Mouse (Mus musculus) granulocyte monocyte progenitor cell, adult 5-6 weeks (primary cell): ENCODE results near the gene Mapk3. TPM values are rescaled to one million over a fixed set of nuclear protein-coding genes. Genes with fewer than 3 reads are reported as not detected.

Experiments used
- ATAC-seq: replicated peaks from 2 replicates; pipeline ENCODE4 v1.8.0; 2016; ENCODE audit warnings: mild to moderate bottlenecking, moderate TSS enrichment, inconsistent platforms; ENCODE audit not compliant: poor library complexity, severe bottlenecking
- total RNA-seq, 2 experiments: library from RNA; stranded (forward) in 1 of 2; stranded (reverse) in 1 of 2; fragments of 200-712, 200-1000 nt in 1 of 2; fragments of >200 nt in 1 of 2; fragmentation: Nextera tagmentation in 1 of 2; gene quantifications; 2 replicates each; pipeline ENCODE4 v1.2.3; 2014 to 2017

The Mapk3 gene
- total RNA-seq, 2 experiments from 2014 or later, result 53.0 to 90.7 TPM

GRCm38 (mm10) chr7:126780971-126781635 lies 21.7 kb downstream of the Mapk3 start, which contains the start of gene Tbx6:
Tbx6 (plus strand) TSS chr7:126781483.
- ATAC-seq, result no peak

- no peak for ATAC-seq
Measured at GRCm38 (mm10) chr7:126781661-126782370, 22.4 kb downstream of the Mapk3 start.

DNA sequence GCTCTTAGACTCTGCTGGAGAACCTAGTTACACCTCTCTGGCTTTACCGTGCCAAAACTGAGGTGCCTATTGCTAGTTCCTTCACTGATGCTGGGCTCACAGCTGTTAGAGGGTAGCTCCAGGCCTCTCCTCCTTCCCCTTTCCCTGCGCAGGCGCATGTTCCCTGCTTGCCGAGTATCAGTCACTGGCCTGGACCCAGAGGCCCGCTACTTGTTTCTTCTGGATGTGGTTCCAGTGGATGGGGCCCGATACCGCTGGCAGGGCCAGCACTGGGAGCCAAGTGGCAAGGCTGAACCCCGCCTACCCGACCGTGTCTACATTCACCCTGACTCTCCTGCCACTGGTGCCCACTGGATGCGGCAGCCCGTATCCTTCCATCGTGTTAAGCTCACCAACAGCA lies 23.3 kb downstream of the Mapk3 start:
- no peak for ATAC-seq

GRCm38 (mm10) chr7:126784469-126784868 lies 25.1 kb downstream of the Mapk3 start:
- no peak for ATAC-seq

DNA sequence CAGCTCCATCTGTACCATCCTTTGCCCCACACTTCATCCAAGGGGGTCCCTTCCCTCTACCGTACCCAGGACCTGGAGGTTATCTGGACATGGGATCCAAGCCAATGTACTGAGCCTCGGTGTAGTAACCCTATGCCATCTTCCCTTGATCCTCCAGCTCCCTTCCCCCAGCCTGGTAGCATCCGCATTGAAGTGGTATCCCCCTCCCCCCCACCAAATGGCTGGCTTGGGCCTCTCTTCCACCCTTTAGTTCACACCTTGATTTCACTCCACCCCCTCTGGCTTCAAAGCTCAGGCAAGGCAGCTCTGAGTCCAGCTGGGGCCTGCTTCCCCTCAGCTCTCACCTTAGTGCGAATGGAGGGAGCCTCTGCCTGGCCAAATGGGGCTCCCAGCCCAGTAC lies 25.7 kb downstream of the Mapk3 start:
- ATAC-seq, result no peak

DNA sequence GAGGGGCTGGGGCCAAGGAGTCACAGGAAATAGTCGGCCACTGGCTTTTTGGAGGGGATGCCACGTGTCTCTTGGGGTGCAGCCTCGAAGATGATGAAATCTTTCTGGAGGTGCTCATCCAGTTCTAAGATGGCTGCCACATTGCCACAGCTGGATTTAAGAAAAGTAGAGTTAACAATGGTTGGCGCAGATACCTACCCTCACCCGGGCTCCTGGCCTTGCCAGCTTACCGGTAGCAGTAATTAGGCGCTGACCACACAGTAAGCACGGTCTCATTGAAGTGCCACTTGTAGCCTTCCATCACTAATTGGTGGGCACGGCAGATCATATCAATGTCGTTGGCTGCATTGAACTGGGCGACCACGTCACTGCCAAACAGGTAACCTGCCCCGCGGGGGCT lies 26.7 kb downstream of the Mapk3 start:
- ATAC-seq, result no peak

- ATAC-seq, result no peak
Measured at GRCm38 (mm10) chr7:126789141-126789540, 29.7 kb downstream of the Mapk3 start.

DNA sequence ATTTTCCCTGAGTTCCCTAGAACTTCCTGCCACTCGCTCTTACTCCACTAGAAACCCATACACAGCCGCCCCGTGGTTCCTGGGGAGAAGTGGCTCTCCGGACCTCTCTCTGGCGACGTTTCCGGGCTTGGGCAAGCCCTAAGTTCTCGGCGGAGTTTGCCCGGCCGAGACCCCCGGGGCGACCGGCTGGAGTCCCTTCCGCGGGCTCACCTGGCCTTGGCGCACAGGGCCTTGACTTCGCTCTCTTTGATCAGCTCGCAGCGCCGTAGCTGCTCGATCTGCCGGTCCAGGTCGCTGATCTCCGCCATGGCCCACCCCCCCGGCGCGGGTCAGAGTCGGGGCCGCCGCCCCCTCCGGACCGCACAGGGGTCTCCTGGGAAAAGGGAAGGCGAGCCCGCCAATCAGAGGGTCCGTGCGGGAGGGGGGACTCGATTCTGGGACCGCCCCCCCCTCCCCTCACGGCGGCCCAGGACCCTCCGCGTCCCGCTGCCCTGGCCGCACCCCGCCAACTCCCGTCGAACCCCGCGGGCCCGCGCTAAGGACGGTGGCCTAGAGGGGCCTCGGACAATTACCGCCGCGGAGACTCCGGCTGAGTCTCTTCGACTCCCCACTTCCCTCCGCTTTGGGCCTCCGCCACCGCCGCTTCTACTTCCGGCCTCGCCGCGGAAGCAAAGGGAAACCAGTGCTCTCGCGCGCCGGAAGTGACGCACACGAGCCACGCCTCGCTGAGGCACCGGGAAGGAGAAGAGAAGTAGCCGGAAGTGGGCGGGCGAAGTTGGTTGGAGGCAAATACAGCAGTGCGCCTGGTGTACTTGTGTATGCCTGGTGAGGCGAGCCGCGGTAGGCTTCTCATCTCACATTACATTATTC lies 32.7 kb downstream of the Mapk3 start, which contains the start of gene Ppp4c:
TSS of gene Ppp4c (minus strand) at position 646 of the 870 bp plus-strand sequence.
- ATAC-seq, result peak; percentile 93

DNA sequence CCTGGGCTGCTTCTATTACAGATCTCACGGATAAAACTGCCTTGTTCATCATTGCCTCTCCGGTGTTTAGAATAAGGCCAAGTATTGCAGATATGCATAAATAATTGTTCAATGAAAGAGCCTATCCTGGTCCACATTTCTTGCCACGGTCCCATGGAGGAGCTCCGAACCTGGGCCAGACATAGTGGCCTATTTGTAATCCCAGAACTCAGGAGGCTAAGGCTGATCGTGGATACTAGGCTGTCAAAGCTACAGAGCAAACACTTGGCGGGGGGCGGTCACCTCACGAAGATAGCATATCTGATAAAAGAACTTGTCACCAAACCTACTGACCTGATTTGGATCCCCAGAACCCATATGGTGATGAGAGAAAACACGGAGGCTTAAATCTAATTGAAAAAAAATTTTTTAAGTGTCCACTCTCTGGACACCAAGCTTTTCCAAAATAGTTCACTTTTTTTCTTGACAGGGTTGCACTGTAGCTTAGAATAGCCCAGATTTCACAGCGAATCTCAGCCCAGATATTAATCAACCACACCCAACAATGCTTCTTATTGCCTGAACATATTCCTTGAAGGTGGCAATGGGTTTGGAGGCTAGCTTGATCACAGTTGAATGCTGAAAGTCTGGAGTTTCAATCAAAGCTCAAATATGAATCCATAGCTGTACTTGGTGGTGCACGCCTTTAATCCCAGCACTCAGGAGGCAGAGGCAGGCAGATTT lies 33.5 kb downstream of the Mapk3 start:
- no peak for ATAC-seq

- no peak for ATAC-seq
Measured at GRCm38 (mm10) chr7:126793456-126794270, 34.3 kb downstream of the Mapk3 start.

DNA sequence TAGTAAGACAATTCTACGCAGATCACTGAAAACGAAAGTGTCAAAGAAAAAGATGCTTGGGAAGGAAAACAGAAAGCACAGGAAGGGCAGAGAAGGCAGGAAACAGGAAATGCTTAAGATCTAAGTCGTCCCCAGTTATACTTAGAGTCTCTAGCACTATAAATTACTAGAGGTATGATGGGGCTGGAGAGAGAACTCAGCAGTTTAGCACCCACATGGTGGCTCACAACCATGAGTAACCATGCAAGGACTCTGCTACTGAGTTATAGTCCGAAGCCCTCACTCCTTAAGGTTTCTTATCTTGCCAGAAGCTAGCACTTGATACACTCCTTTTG lies 34.8 kb downstream of the Mapk3 start:
- ATAC-seq, result no peak

GRCm38 (mm10) chr7:126795387-126796317 lies 36.3 kb downstream of the Mapk3 start:
- ATAC-seq, result no peak

GRCm38 (mm10) chr7:126796350-126796932 lies 37.0 kb downstream of the Mapk3 start:
- ATAC-seq, result no peak

DNA sequence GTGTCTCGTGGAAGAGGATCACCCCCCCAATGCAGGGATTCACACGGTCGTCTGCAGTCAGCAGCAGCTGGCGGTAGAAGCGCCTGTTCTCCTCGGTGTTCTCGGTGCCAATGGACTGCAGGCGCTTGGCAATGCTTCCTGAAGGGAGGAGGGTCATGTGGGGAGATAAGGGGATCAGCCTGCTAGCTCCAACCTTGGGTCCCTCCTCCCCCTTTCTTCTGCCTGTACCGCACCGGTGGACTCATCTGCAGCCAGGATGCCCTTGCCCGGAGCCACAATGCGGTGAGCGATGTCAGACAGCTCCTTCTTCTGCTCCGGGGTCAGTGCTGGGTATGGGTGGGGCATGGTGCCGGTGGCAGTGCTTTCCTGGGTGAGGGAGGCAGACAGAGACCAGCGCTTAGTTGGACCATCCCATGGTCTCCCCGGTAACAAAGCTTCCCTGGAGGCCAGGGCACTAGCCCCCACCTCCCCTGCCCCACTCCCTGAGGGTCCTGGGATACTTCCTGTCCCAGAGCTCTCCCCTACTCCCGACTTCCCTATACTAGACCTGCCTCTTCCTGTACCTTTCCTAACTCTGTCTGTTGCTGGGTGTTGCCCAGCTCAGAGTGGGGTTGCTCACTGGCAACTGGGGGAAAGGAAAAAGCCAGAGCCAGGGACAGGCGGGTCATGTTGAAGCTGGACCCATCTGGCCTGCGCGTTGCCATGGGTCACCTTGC lies 38.2 kb downstream of the Mapk3 start, which contains the start of gene Fam57b:
TSS of gene Fam57b (plus strand) at position 258 of the 716 bp plus-strand sequence.
- peak; percentile 15 for ATAC-seq

- peak; percentile 54 for ATAC-seq
Measured at GRCm38 (mm10) chr7:126798127-126799049, 39.0 kb downstream of the Mapk3 start.

- peak; percentile 77 for ATAC-seq
Measured at GRCm38 (mm10) chr7:126799050-126799467, 39.7 kb downstream of the Mapk3 start.
